Comparison of ENCODE assay signal across 8 mouse cellular contexts in the genomic region with DNA sequence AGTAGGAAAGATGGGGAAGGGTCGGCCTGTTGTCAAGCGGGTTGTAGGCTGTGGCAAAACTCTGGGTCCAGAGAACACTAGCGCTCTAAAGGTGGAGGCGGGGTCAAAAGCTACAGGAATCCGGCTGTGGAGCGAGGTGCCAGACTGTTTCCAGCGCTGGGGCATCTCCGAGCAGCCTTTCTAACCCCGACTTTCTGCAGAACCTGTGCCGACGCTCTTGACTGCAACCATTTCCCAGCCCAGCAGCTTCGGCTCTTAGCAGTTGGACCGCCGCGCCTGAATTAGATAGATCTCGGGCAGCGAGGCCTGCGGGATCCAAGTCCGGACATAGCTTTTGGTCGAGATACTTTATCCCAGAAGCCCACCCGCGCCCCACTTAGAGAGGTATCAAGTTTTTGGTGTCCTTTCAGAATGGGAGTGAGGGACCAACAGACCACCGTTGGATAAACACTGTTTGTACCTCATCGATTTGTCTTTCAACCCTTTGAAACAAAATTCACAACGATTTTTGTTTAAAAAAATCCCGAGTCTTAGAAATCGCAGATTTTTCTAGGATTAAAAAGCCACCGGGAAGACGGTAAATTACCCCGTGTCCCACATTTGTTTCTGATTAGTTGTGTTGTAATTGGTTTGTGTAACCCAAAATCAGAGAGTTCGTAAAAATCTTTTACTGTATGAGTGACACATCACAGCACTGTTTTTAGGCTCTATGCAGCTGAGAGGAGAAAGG. TPM values are rescaled to one million over a fixed set of nuclear protein-coding genes. Genes with fewer than 3 reads are reported as not detected.
A peak's percentile ranks its signal among the peaks of the same experiment; 100 is the strongest.
DNase-seq lines count a peak whose midpoint lies in the region; ATAC-seq and TF ChIP-seq lines count a peak whose summit lies in the region.

No protein-coding gene starts in this region.

- 2% methylated on average over 31 of the region's 31 CpGs for whole genome bisulfite sequencing in forebrain, embryonic 13.5 days
- WGBS in intestine, postnatal 0 days, result 5% methylated on average over 31 of the region's 31 CpGs
- 3% methylated on average over 31 of the region's 31 CpGs for WGBS in neural tube, embryonic 12.5 days

- no peaks in the 10 kb centered on the region for H3K36me3 ChIP-seq in forebrain, embryonic 13.5 days (ENCODE audit: poor library complexity, severe bottlenecking)
- no peaks in the 10 kb centered on the region for H3K36me3 ChIP-seq in intestine, postnatal 0 days (ENCODE audit: control insufficient read depth, insufficient read depth)
- no peaks in the 10 kb centered on the region for H3K36me3 ChIP-seq in neural tube, embryonic 12.5 days

- peaks cover 84% of the 10 kb centered on the region for H3K27me3 ChIP-seq in forebrain, embryonic 13.5 days
- peaks cover 65% of the 10 kb centered on the region for H3K27me3 ChIP-seq in intestine, postnatal 0 days (replicated peaks; ENCODE audit: control insufficient read depth, insufficient read depth, low read length)
- H3K27me3 ChIP-seq in neural tube, embryonic 12.5 days (replicated peaks), result peaks cover 78% of the 10 kb centered on the region

- ATAC-seq in forebrain, embryonic 13.5 days, result no peak
- ATAC-seq in intestine, postnatal 0 days, result no peak
- no peak for ATAC-seq in neural tube, embryonic 12.5 days (ENCODE audit: low FRiP score, low read depth)

- DNase-seq in testis, postnatal 14 days (ENCODE audit: low spot score), result peak; percentile 20
- DNase-seq in testis, postnatal 10 days (ENCODE audit: low spot score), result no peak
- no peak for DNase-seq in c-Kit-positive CD71-positive TER-119-positive erythroid progenitor cells, embryonic 14.5 days (ENCODE audit: low spot score)
- no peak for DNase-seq in adrenal gland, postnatal 25 days
- DNase-seq in cerebellum, adult 9-11 months, result no peak

- H3K4me2 ChIP-seq in forebrain, embryonic 13.5 days, result peak overlapping the region; percentile 71
- H3K4me2 ChIP-seq in intestine, postnatal 0 days (replicated peaks; ENCODE audit: low read depth), result peak overlapping the region; percentile 64
- H3K4me2 ChIP-seq in neural tube, embryonic 12.5 days (replicated peaks), result peak overlapping the region; percentile 63

- TF ChIP-seq CTCF in intestine, postnatal 0 days (IDR thresholded peaks at IDR 0.05; ENCODE audit: low read depth), result no peak

- no peak overlapping the region for H3K27ac ChIP-seq in forebrain, embryonic 13.5 days
- H3K27ac ChIP-seq in intestine, postnatal 0 days (ENCODE audit: low read depth, low read length), result no peak overlapping the region
- no peak overlapping the region for H3K27ac ChIP-seq in neural tube, embryonic 12.5 days

- no peak overlapping the region for H3K9ac ChIP-seq in forebrain, embryonic 13.5 days
- H3K9ac ChIP-seq in intestine, postnatal 0 days (ENCODE audit: low read depth, low read length), result no peak overlapping the region
- peak overlapping the region; percentile 17; the same call in 1 of the 2 replicates for H3K9ac ChIP-seq in neural tube, embryonic 12.5 days

- peak overlapping the region; percentile 44; the same call in 1 of the 2 replicates for H3K4me3 ChIP-seq in forebrain, embryonic 13.5 days
- H3K4me3 ChIP-seq in intestine, postnatal 0 days (ENCODE audit: low read depth, low read length), result peak overlapping the region; percentile 50
- peak overlapping the region; percentile 38 for H3K4me3 ChIP-seq in neural tube, embryonic 12.5 days

- peaks cover 34% of the 10 kb centered on the region for H3K4me1 ChIP-seq in forebrain, embryonic 13.5 days
- H3K4me1 ChIP-seq in intestine, postnatal 0 days (replicated peaks; ENCODE audit: control insufficient read depth, insufficient read depth, low read length), result peaks cover under 1% of the 10 kb centered on the region; the same call in 1 of the 2 replicates
- peaks cover 35% of the 10 kb centered on the region for H3K4me1 ChIP-seq in neural tube, embryonic 12.5 days

- H3K9me3 ChIP-seq in forebrain, embryonic 13.5 days (replicated peaks), result no peaks in the 10 kb centered on the region
- no peaks in the 10 kb centered on the region for H3K9me3 ChIP-seq in intestine, postnatal 0 days (ENCODE audit: control insufficient read depth)
- no peaks in the 10 kb centered on the region for H3K9me3 ChIP-seq in neural tube, embryonic 12.5 days

RNA-seq across cellular contexts. Expression of gene Isl2, which starts 1.4 kb away (rescaled TPM):
- 0.19 TPM in 1 of 2 replicates, not detected in the other for polyA plus RNA-seq in forebrain, embryonic 13.5 days (2015; fragmentation: Nextera tagmentation; extraction: Ambion mirVana)
- polyA plus RNA-seq in intestine, postnatal 0 days (2015; fragmentation: Nextera tagmentation; extraction: Ambion mirVana), result 1.4 TPM in 2 replicates
- polyA plus RNA-seq in neural tube, embryonic 12.5 days (2016; fragmentation: Nextera tagmentation; extraction: Ambion mirVana), result 46.4 and 62.5 TPM in 2 replicates
- not detected in 2 replicates for total RNA-seq in adrenal gland, postnatal 25 days (2021)

RNA-seq across cellular contexts. Expression of gene Etfa, which starts 27.8 kb away (rescaled TPM):
- 119 and 129 TPM in 2 replicates for polyA plus RNA-seq in forebrain, embryonic 13.5 days (2015; fragmentation: Nextera tagmentation; extraction: Ambion mirVana)
- 331 and 336 TPM in 2 replicates for polyA plus RNA-seq in intestine, postnatal 0 days (2015; fragmentation: Nextera tagmentation; extraction: Ambion mirVana)
- 120 and 124 TPM in 2 replicates for polyA plus RNA-seq in neural tube, embryonic 12.5 days (2016; fragmentation: Nextera tagmentation; extraction: Ambion mirVana)
- 473 and 491 TPM in 2 replicates for total RNA-seq in adrenal gland, postnatal 25 days (2021)

Comparison
In these comparisons a context has a peak if more than half of its experiments do, and no peak if none do; other contexts are left out.
1. RNA of gene Isl2, which starts 1.4 kb away (polyA plus RNA-seq): 46.4 to 62.5 TPM in neural tube, embryonic 12.5 days; 1.4 TPM in intestine, postnatal 0 days and 0.19 TPM in forebrain, embryonic 13.5 days; every median in the first group is over 10 times any median in the second.
2. Peak in every context shown above with its lines, with median percentiles within 50 percentile points of each other: H3K4me2 ChIP-seq and H3K4me3 ChIP-seq.